Mouse (Mus musculus): Measurements from ENCODE around the gene Casz1. TPM values are rescaled to one million over a fixed set of nuclear protein-coding genes. Genes with fewer than 3 reads are reported as not detected.
A peak's percentile ranks its signal among the peaks of the same experiment; 100 is the strongest.

The Casz1 gene
- polyA plus RNA-seq, 1 experiment from 2014 or later: 7.8 TPM

DNA sequence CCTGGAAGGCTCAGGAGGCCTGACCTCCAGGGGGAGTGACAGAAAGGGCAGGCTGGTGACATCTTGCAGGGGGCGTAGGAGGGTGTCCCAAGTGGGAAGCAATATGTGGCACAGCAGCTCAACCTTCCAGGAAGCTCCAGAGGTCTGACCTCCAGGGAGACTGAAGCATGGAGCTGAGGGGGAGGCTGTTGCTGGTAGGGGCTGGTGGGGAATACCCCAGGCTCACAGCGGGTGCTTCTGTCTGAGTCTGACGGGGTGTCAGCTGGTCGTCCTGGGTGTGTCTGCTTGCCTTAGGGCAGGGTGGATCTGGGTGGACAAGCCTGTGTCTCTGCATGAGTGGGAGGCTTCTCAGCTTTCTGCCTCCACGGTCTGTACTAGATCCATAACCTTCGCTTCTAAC is 38.1 kb downstream of the Casz1 start:
- H3K4me3 ChIP-seq (ENCODE audit: low read depth, low read length): no peak overlapping the region
- no peaks in the 10 kb centered on the region for H3K36me3 ChIP-seq (ENCODE audit: control insufficient read depth, insufficient read depth, low read length)
- 36% methylated on average over 6 of the region's 6 CpGs for WGBS
- DNase-seq (ENCODE audit: low spot score): no peak
- no peaks in the 10 kb centered on the region for H3K9me3 ChIP-seq (ENCODE audit: control insufficient read depth, low read length)
- peaks cover 8% of the 10 kb centered on the region; the same call in 1 of the 2 replicates for H3K4me1 ChIP-seq (ENCODE audit: control insufficient read depth, insufficient read depth, low read length)
- no peak overlapping the region for H3K9ac ChIP-seq (ENCODE audit: low read depth, low read length)
- ATAC-seq (ENCODE audit: low read depth): peak; percentile 16; the same call in 1 of the 2 replicates
- peaks cover 13% of the 10 kb centered on the region for H3K27me3 ChIP-seq (replicated peaks; ENCODE audit: control insufficient read depth, insufficient read depth, low read length)
- no peak overlapping the region for H3K4me2 ChIP-seq (ENCODE audit: low read depth, low read length)
- H3K27ac ChIP-seq (replicated peaks; ENCODE audit: low read depth, low read length): no peak overlapping the region

DNA sequence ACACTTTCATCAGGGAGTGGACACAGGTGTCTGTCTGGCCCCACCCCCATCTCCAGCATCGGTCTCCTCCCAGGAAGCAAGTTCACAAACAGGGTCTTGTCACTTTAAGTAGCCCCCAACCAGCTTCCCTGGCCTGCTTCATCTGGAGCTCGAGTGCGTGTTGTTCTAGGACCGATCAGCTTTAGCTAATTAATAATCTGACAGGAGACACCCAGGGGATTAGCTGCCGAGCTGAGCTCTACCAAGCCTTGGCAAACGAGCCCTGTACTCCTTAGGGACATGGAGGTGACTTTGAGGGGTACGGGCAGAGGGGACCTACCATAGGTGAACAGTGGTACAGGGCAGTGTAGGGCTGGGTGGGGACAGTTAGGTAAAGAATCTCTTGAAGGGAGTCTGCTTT is 40.7 kb downstream of the Casz1 start:
- H3K27me3 ChIP-seq (replicated peaks; ENCODE audit: control insufficient read depth, insufficient read depth, low read length): peaks cover 18% of the 10 kb centered on the region
- H3K4me3 ChIP-seq (ENCODE audit: low read depth, low read length): no peak overlapping the region
- no peak overlapping the region for H3K9ac ChIP-seq (ENCODE audit: low read depth, low read length)
- no peaks in the 10 kb centered on the region for H3K9me3 ChIP-seq (ENCODE audit: control insufficient read depth, low read length)
- no peak for ATAC-seq (ENCODE audit: low read depth)
- H3K4me2 ChIP-seq (ENCODE audit: low read depth, low read length): no peak overlapping the region
- DNase-seq (ENCODE audit: low spot score): no peak
- H3K36me3 ChIP-seq (ENCODE audit: control insufficient read depth, insufficient read depth, low read length): no peaks in the 10 kb centered on the region
- 0 out of 2 replicates have a peak, but pooled peaks cover 4% of the 10 kb centered on the region for H3K4me1 ChIP-seq (ENCODE audit: control insufficient read depth, insufficient read depth, low read length)
- H3K27ac ChIP-seq (replicated peaks; ENCODE audit: low read depth, low read length): no peak overlapping the region
- 38% methylated on average over 7 of the region's 7 CpGs for WGBS

DNA sequence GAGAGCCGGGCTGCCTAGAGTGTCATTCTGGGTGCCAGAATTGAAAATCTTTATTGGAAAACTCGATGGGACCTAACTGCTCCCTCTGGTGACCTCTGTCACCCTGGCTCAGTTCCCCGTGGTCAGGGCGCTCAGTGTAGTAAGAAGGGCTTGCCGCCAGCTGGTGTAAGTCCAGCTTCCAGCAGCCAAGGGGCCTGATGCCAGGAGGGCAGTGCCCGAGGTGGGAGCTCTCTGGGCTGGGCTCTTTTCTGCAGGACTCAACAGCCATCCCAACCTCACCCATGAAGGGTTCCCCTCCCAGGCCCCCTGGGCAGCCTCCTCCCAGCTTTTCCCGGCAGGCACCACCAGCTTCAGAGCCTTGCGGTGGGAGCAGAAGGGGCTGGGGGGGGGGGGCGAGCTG is 42.0 kb downstream of the Casz1 start:
- H3K4me2 ChIP-seq (ENCODE audit: low read depth, low read length): no peak overlapping the region

DNA sequence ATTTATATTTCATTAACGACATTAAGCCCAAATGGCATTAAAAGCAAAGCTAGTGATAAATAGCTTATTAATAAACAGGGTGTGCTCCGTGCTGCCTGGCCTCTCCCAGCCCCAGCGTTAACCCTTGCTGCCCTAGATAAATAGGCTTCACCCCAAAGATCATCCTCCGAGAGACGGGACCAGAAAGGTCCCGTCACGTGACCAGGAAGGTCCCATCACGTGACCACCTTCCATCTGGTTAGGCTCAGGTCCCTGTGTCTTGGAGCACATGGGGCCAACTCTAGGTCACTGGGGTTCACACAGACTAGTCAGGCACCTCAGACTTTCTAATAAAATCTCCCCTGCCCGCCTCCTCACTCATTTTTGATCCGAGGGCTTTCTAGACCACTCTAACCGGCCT is 42.5 kb downstream of the Casz1 start:
- 69% methylated on average over 11 of the region's 11 CpGs for WGBS
- DNase-seq (ENCODE audit: low spot score) (no peak), ATAC-seq (ENCODE audit: low read depth) (no peak)
- no peak overlapping the region for H3K27ac ChIP-seq (replicated peaks; ENCODE audit: low read depth, low read length)
- H3K9me3 ChIP-seq (ENCODE audit: control insufficient read depth, low read length): no peaks in the 10 kb centered on the region
- peaks cover 4% of the 10 kb centered on the region; the same call in 1 of the 2 replicates for H3K4me1 ChIP-seq (ENCODE audit: control insufficient read depth, insufficient read depth, low read length)
- peaks cover 18% of the 10 kb centered on the region for H3K27me3 ChIP-seq (replicated peaks; ENCODE audit: control insufficient read depth, insufficient read depth, low read length)
- no peak overlapping the region for H3K4me2 ChIP-seq (ENCODE audit: low read depth, low read length)
- H3K4me3 ChIP-seq (ENCODE audit: low read depth, low read length): no peak overlapping the region
- no peaks in the 10 kb centered on the region for H3K36me3 ChIP-seq (ENCODE audit: control insufficient read depth, insufficient read depth, low read length)
- no peak overlapping the region for H3K9ac ChIP-seq (ENCODE audit: low read depth, low read length)

More for the DNA sequence above, 42.0 kb downstream of the Casz1 start:
- no peak overlapping the region for H3K27ac ChIP-seq (replicated peaks; ENCODE audit: low read depth, low read length)
- no peak overlapping the region for H3K9ac ChIP-seq (ENCODE audit: low read depth, low read length)
- no peaks in the 10 kb centered on the region for H3K36me3 ChIP-seq (ENCODE audit: control insufficient read depth, insufficient read depth, low read length)
- DNase-seq (ENCODE audit: low spot score): no peak
- H3K27me3 ChIP-seq (replicated peaks; ENCODE audit: control insufficient read depth, insufficient read depth, low read length): peaks cover 18% of the 10 kb centered on the region
- WGBS: 69% methylated on average over 6 of the region's 9 CpGs
- no peak for ATAC-seq (ENCODE audit: low read depth)
- no peaks in the 10 kb centered on the region for H3K9me3 ChIP-seq (ENCODE audit: control insufficient read depth, low read length)
- no peak overlapping the region for H3K4me3 ChIP-seq (ENCODE audit: low read depth, low read length)
- H3K4me1 ChIP-seq (ENCODE audit: control insufficient read depth, insufficient read depth, low read length): peaks cover 4% of the 10 kb centered on the region; the same call in 1 of the 2 replicates

DNA sequence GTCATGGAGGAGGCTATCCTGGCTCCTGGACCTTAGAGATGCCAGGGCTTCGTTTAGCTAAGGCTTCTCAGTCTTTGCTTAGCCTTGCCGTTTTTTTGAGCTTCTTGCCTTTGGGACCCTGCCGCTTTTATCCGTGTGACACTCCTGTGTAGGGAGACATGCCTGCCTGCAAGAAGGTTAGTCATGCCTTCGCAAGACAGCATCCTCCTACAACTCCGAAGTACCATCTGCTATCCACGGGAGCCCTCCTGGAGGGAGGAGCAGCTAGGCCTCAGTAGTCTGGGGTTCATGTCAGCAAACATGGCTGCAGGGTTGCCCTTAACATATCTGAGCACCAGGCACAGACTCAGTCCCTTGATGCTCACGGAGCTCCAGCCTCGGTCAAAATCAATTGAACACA is 43.4 kb downstream of the Casz1 start:
- Histone ChIP-seq H3K36me3 (ENCODE audit: control insufficient read depth, insufficient read depth, low read length) (no peaks in the 10 kb centered on the region), H3K9ac (ENCODE audit: low read depth, low read length) (no peak overlapping the region), H3K4me1 (ENCODE audit: control insufficient read depth, insufficient read depth, low read length) (peaks cover 4% of the 10 kb centered on the region; the same call in 1 of the 2 replicates), H3K4me2 (ENCODE audit: low read depth, low read length) (no peak overlapping the region), H3K27me3 (replicated peaks; ENCODE audit: control insufficient read depth, insufficient read depth, low read length) (peaks cover 15% of the 10 kb centered on the region), H3K4me3 (ENCODE audit: low read depth, low read length) (no peak overlapping the region), H3K9me3 (ENCODE audit: control insufficient read depth, low read length) (no peaks in the 10 kb centered on the region), H3K27ac (replicated peaks; ENCODE audit: low read depth, low read length) (no peak overlapping the region)
- 89% methylated on average over 9 of the region's 9 CpGs for WGBS
- no peak for ATAC-seq (ENCODE audit: low read depth)
- DNase-seq (ENCODE audit: low spot score): no peak

DNA sequence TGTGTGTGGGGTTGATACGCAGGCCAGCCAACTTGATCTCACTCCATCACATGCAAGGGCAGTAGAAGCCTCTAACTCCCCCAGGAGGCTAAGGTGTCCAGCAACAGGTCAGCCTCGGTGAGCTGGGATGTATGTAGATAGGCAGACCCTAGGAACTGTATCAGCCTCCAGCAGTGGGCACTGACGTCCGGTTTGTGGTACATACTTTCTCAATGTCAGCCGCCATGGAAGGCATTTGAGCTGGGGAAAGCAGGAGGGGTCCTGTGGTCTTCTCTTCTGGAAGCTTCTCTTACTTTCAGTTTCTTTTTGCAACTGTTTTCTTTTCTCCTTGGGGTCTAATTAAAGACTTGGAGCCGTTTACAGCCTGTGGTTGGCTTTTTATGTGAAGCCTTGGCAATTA is 45.2 kb downstream of the Casz1 start:
- H3K4me3 ChIP-seq (ENCODE audit: low read depth, low read length): no peak overlapping the region
- H3K27me3 ChIP-seq (replicated peaks; ENCODE audit: control insufficient read depth, insufficient read depth, low read length): peaks cover 15% of the 10 kb centered on the region
- 57% methylated on average over 6 of the region's 6 CpGs for WGBS
- no peak overlapping the region for H3K27ac ChIP-seq (replicated peaks; ENCODE audit: low read depth, low read length)
- no peak overlapping the region for H3K4me2 ChIP-seq (ENCODE audit: low read depth, low read length)
- H3K36me3 ChIP-seq (ENCODE audit: control insufficient read depth, insufficient read depth, low read length): no peaks in the 10 kb centered on the region
- peaks cover 4% of the 10 kb centered on the region; the same call in 1 of the 2 replicates for H3K4me1 ChIP-seq (ENCODE audit: control insufficient read depth, insufficient read depth, low read length)
- H3K9ac ChIP-seq (ENCODE audit: low read depth, low read length): no peak overlapping the region
- no peaks in the 10 kb centered on the region for H3K9me3 ChIP-seq (ENCODE audit: control insufficient read depth, low read length)
- ATAC-seq (ENCODE audit: low read depth): no peak
- DNase-seq (ENCODE audit: low spot score): no peak

DNA sequence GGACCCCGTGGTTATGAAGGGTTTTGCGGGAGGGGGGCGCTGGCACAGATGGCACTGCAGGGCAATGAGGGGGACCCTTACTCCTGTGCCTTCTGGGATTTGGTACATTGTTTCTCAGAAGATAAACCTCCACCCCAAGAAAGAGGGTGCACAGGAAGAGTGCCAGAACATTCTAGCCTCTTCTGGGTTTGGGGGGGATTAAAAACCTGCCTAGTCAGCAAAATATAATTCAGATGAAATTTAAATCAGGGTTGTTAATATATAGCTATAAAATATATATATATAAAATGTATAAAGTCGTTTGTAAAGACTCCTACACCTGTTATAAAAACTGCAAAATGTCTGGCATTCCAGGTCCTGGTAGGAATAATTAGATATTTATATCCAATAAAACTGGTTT is 48.8 kb downstream of the Casz1 start:
- no peaks in the 10 kb centered on the region for H3K36me3 ChIP-seq (ENCODE audit: control insufficient read depth, insufficient read depth, low read length)
- no peak overlapping the region for H3K4me2 ChIP-seq (ENCODE audit: low read depth, low read length)
- 74% methylated on average over 4 of the region's 4 CpGs for WGBS
- H3K9ac ChIP-seq (ENCODE audit: low read depth, low read length): no peak overlapping the region
- DNase-seq (ENCODE audit: low spot score) (no peak), ATAC-seq (ENCODE audit: low read depth) (no peak)
- no peak overlapping the region for H3K4me3 ChIP-seq (ENCODE audit: low read depth, low read length)
- H3K4me1 ChIP-seq (ENCODE audit: control insufficient read depth, insufficient read depth, low read length): no peaks in the 10 kb centered on the region; the same call in 1 of the 2 replicates
- H3K27ac ChIP-seq (replicated peaks; ENCODE audit: low read depth, low read length): no peak overlapping the region
- H3K27me3 ChIP-seq (replicated peaks; ENCODE audit: control insufficient read depth, insufficient read depth, low read length): peaks cover 36% of the 10 kb centered on the region
- H3K9me3 ChIP-seq (ENCODE audit: control insufficient read depth, low read length): no peaks in the 10 kb centered on the region

DNA sequence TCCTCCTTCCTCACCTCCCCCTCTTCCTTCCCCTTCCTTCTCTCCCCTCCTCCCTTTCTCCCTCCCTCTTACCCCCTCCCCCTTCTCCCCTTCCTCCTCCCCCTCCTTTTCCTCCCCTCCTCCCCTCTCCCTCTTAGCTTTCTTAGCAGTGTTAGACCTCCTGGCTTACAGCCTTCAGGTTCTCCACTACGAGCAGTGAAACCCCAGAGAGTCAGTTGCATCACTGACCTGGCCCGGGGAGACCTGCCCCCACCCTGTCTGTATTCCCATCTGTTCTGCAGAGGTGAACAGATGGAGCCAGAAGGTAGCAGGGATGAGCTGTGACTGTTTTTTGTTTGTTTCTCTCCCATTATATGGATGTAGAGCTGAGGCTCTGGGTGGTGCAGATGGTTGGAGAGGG is 49.9 kb downstream of the Casz1 start:
- no peaks in the 10 kb centered on the region for H3K9me3 ChIP-seq (ENCODE audit: control insufficient read depth, low read length)
- H3K27ac ChIP-seq (replicated peaks; ENCODE audit: low read depth, low read length): no peak overlapping the region
- H3K4me3 ChIP-seq (ENCODE audit: low read depth, low read length): no peak overlapping the region
- no peak overlapping the region for H3K9ac ChIP-seq (ENCODE audit: low read depth, low read length)
- H3K4me1 ChIP-seq (ENCODE audit: control insufficient read depth, insufficient read depth, low read length): peaks cover 3% of the 10 kb centered on the region; the same call in 1 of the 2 replicates
- peaks cover 42% of the 10 kb centered on the region for H3K27me3 ChIP-seq (replicated peaks; ENCODE audit: control insufficient read depth, insufficient read depth, low read length)
- H3K4me2 ChIP-seq (ENCODE audit: low read depth, low read length): no peak overlapping the region
- H3K36me3 ChIP-seq (ENCODE audit: control insufficient read depth, insufficient read depth, low read length): no peaks in the 10 kb centered on the region
- 24% methylated on average over 2 of the region's 2 CpGs for WGBS
- ATAC-seq (ENCODE audit: low read depth): no peak
- no peak for DNase-seq (ENCODE audit: low spot score)

DNA sequence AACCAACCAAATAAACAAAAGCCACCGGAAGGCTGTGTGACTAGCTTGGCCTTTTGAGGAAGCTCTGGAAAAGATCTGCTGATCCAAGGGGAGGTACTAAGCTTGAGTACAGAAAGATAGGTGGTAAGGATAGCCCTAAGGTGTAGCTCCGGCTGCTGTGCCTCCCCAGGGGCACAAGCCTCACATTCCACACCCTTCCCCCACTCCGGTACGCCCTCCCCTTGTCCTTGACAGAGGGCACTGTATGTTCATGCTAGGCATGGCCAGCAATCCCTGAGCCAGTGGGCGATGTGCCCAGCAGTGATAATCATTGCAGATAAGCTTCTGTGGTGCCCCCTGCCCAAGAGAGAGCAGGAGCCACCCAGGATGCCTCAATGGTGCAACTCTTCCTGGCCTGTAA is 51.3 kb downstream of the Casz1 start:
- 76% methylated on average over 5 of the region's 5 CpGs for WGBS
- peaks cover 13% of the 10 kb centered on the region for H3K4me1 ChIP-seq (ENCODE audit: control insufficient read depth, insufficient read depth, low read length)

More for the DNA sequence above, 51.3 kb downstream of the Casz1 start:
- DNase-seq (ENCODE audit: low spot score) (no peak), ATAC-seq (ENCODE audit: low read depth) (no peak)
- Histone ChIP-seq H3K27ac (replicated peaks; ENCODE audit: low read depth, low read length) (no peak overlapping the region), H3K27me3 (replicated peaks; ENCODE audit: control insufficient read depth, insufficient read depth, low read length) (peaks cover 56% of the 10 kb centered on the region), H3K36me3 (ENCODE audit: control insufficient read depth, insufficient read depth, low read length) (no peaks in the 10 kb centered on the region), H3K9me3 (ENCODE audit: control insufficient read depth, low read length) (no peaks in the 10 kb centered on the region), H3K9ac (ENCODE audit: low read depth, low read length) (no peak overlapping the region), H3K4me3 (ENCODE audit: low read depth, low read length) (no peak overlapping the region), H3K4me2 (ENCODE audit: low read depth, low read length) (no peak overlapping the region)

Measured in embryonic facial prominence, embryonic 14.5 days (tissue).